Mouse (Mus musculus) liver, embryonic 14.5 days (tissue): Measurements from ENCODE around the gene Gm9903. TPM values are rescaled to one million over a fixed set of nuclear protein-coding genes. Genes with fewer than 3 reads are reported as not detected.
A peak's percentile ranks its signal among the peaks of the same experiment; 100 is the strongest.

Source experiments
- ATAC-seq: fragments of 200-750 bp; cut with Nextera tagmentation; 2 replicates; pipeline ENCODE4 v1.8.0; 2017; ENCODE audit warnings: moderate number of reproducible peaks, mild to moderate bottlenecking, moderate library complexity; ENCODE audit not compliant: insufficient read depth
- DNase-seq, 3 experiments: peaks; one replicate each; pipeline ENCODE4 v3.0.0-alpha.2; 2012 to 2013; ENCODE audit warnings: low read depth in 3 of 3, low spot score in 3 of 3
- H3K27ac ChIP-seq: fragments of 300-500 bp; sonication (generic); 2 replicates; pipeline ENCODE4 v1.5.1; 2014; ENCODE audit warnings: moderate library complexity, mild to moderate bottlenecking, control low read depth, inconsistent platforms
- H3K27me3 ChIP-seq: fragments of 300-500 bp; sonication (generic); 2 replicates; pipeline ENCODE4 v1.6.1; 2014; ENCODE audit warnings: mild to moderate bottlenecking, low read length, moderate library complexity; ENCODE audit not compliant: control insufficient read depth, insufficient read depth
- H3K36me3 ChIP-seq: fragments of 300-500 bp; sonication (generic); replicated peaks from 2 replicates; pipeline ENCODE4 v1.6.1; 2014; ENCODE audit warnings: low read depth; ENCODE audit not compliant: control insufficient read depth, insufficient read depth
- H3K4me1 ChIP-seq, 2 experiments: fragments of 200-500 bp in 1 of 2; fragments of 300-500 bp in 1 of 2; sonication (generic) in 1 of 2; replicated peaks; 2 replicates each; pipeline ENCODE4 v1.6.1; 2012 to 2014; ENCODE audit warnings: antibody characterized with exemption in 1 of 2, inconsistent platforms in 1 of 2, low read length in 1 of 2; ENCODE audit not compliant: control insufficient read depth in 2 of 2, insufficient read depth in 2 of 2
- H3K4me2 ChIP-seq: fragments of 300-500 bp; sonication (generic); 2 replicates; pipeline ENCODE4 v1.6.1; 2014; ENCODE audit warnings: low read depth, mild to moderate bottlenecking, control low read depth, moderate library complexity
- H3K4me3 ChIP-seq, 2 experiments: fragments of 200-500 bp in 1 of 2; fragments of 300-500 bp in 1 of 2; sonication (generic) in 1 of 2; 2 replicates each; pipeline ENCODE4 v1.5.1; 2012 to 2014; ENCODE audit warnings: low read depth in 2 of 2, low read length in 2 of 2, mild to moderate bottlenecking in 2 of 2, control low read depth in 1 of 2, inconsistent platforms in 1 of 2, moderate library complexity in 1 of 2; ENCODE audit not compliant: insufficient read depth in 1 of 2
- H3K9ac ChIP-seq: fragments of 300-500 bp; sonication (generic); replicated peaks from 2 replicates; pipeline ENCODE4 v1.6.1; 2014; ENCODE audit warnings: mild to moderate bottlenecking, control low read depth, moderate library complexity
- H3K9me3 ChIP-seq: fragments of 300-500 bp; sonication (generic); 2 replicates; pipeline ENCODE4 v1.6.1; 2016; ENCODE audit warnings: low read length, mixed read lengths; ENCODE audit not compliant: control insufficient read depth
- CTCF ChIP-seq: IDR thresholded peaks from 2 replicates; pipeline ENCODE4 v1.5.1; 2016; ENCODE audit warnings: antibody characterized with exemption, low read depth, control low read depth
- EP300 ChIP-seq: IDR thresholded peaks from 2 replicates; pipeline ENCODE4 v1.6.1; 2016; ENCODE audit warnings: antibody characterized with exemption, low read depth
- WGBS: fragments of 180-500 bp; shearing (Covaris S2); extraction: QIAGEN DNeasy Blood & Tissue Kit; methylation state at CpG from one replicate; pipeline ENCODE4 v1.1.7; 2014; ENCODE audit not compliant: insufficient replicate concordance; 5-methylcytosine and 5-hydroxymethylcytosine counted together
- polyA plus RNA-seq, 2 experiments: library from polyadenylated mRNA; depleted of rRNA in 1 of 2; stranded (reverse) in 1 of 2; unstranded in 1 of 2; fragments of >200 nt; fragmentation: Nextera tagmentation in 1 of 2; extraction: Ambion mirVana in 1 of 2; gene quantifications; 2 replicates each; pipeline versions ENCODE4 v1.2.1 to v1.2.3; 2012 to 2014

The Gm9903 gene
- polyA plus RNA-seq, 2 experiments, result 0.18 TPM; not detected in 1

DNA sequence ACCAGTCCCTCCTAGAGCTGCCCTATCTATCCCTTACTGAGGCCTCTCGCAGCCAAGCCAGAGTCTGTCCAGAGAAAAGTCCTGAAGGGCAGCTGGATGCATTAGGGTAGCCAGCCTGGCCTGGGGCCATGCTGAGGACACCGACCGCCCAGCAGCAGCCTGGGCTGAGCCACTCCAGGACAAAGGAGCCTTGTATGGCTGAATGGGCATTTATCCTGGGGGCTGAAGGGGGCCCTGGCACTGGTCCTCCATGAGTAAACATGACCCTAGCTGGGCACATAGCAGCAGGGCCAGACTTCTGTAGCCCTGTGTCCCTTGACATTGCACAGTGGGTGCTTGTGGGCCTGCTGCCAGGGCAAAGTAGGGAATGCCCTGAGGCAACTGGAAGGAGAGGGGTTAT, 44.7 kb downstream of the Gm9903 start:
- TF ChIP-seq CTCF, result no peak
- no peak for TF ChIP-seq EP300
- no peak overlapping the region for H3K4me2 ChIP-seq
- no peaks in the 10 kb centered on the region for H3K4me1 ChIP-seq
- no peak for ATAC-seq
- no peak overlapping the region for H3K9ac ChIP-seq
- H3K27ac ChIP-seq, result no peak overlapping the region
- 90% methylated on average over 3 of the region's 3 CpGs for WGBS
- no peaks in the 10 kb centered on the region for H3K9me3 ChIP-seq
- DNase-seq, result no peak
- H3K36me3 ChIP-seq, result peaks cover 40% of the 10 kb centered on the region
- H3K4me3 ChIP-seq, result no peak overlapping the region
- H3K27me3 ChIP-seq, result no peaks in the 10 kb centered on the region

DNA sequence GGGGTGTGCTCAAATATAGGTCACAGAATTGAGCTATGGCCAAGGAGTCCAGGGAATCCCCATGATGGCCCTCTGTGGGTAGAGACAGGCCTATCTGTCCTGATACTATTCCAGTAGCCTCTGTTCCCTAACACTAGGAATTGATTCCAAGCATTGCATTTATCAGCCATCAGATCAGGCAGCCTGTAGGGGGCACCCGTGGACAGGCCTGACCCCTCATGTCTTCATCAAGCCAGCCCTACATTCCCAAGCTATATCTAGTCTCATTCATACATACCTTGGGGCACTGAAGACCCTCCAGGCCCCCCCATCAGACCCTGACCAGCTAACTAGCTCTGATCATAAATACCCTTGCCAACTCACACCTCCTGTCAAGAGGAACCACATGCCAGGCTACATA, 46.2 kb downstream of the Gm9903 start:
- WGBS, result 0% methylated on average over 1 of the region's 1 CpGs
- Histone ChIP-seq H3K27ac (no peak overlapping the region), H3K4me3 (no peak overlapping the region), H3K36me3 (peaks cover 25% of the 10 kb centered on the region), H3K4me1 (no peaks in the 10 kb centered on the region), H3K4me2 (no peak overlapping the region), H3K27me3 (no peaks in the 10 kb centered on the region), H3K9ac (no peak overlapping the region), H3K9me3 (no peaks in the 10 kb centered on the region)
- peak; percentile 81 for TF ChIP-seq CTCF
- no peak for TF ChIP-seq EP300
- no peak for DNase-seq
- peak; percentile 32; the same call in 1 of the 2 replicates for ATAC-seq

- TF ChIP-seq EP300 (no peak), CTCF (no peak)
- Histone ChIP-seq H3K9ac (no peak overlapping the region), H3K4me2 (no peak overlapping the region), H3K27ac (no peak overlapping the region), H3K4me1 (peaks cover 0 to 16% of the 10 kb centered on the region in 2 experiments; a peak in 2 of 4 replicates), H3K9me3 (no peaks in the 10 kb centered on the region), H3K36me3 (peaks cover 3% of the 10 kb centered on the region), H3K27me3 (no peaks in the 10 kb centered on the region), H3K4me3 (no peak overlapping the region)
- no peak for ATAC-seq
- DNase-seq, result no peak
- 74% methylated on average over 5 of the region's 5 CpGs for WGBS
Observed at GRCm38 (mm10) chr5:33678244-33678643, 48.5 kb downstream of the Gm9903 start.

GRCm38 (mm10) chr5:33681044-33681443, 51.3 kb downstream of the Gm9903 start:
- TF ChIP-seq EP300 (no peak), CTCF (0 out of 2 replicates have a peak, but pooled peaks have one; percentile 5)
- no peak overlapping the region for H3K27ac ChIP-seq
- H3K4me1 ChIP-seq, result peaks cover 0 to 16% of the 10 kb centered on the region in 2 experiments; a peak in 2 of 4 replicates
- no peaks in the 10 kb centered on the region for H3K9me3 ChIP-seq
- H3K36me3 ChIP-seq, result no peaks in the 10 kb centered on the region
- WGBS, result 26% methylated on average over 3 of the region's 3 CpGs
- no peak overlapping the region for H3K4me3 ChIP-seq
- DNase-seq (no peak), ATAC-seq (no peak)
- H3K27me3 ChIP-seq, result no peaks in the 10 kb centered on the region
- no peak overlapping the region for H3K9ac ChIP-seq
- no peak overlapping the region for H3K4me2 ChIP-seq

Other genes with a start within 250 kb of the Gm9903 start
- not detected in 2 replicates for gene Nkx1-1, start 195.9 kb upstream of the Gm9903 start, polyA plus RNA-seq (2012; rRNA removed)
- gene Nkx1-1, start 195.9 kb upstream of the Gm9903 start, polyA plus RNA-seq (2014; fragmentation: Nextera tagmentation; extraction: Ambion mirVana), result not detected in 2 replicates
- gene Fam53a, start 290 bp upstream of the Gm9903 start, polyA plus RNA-seq (2012; rRNA removed), result 7.3 and 7.9 TPM in 2 replicates
- gene Fam53a, start 290 bp upstream of the Gm9903 start, polyA plus RNA-seq (2014; fragmentation: Nextera tagmentation; extraction: Ambion mirVana), result 17.9 and 21.9 TPM in 2 replicates
- gene Slbp, start 22.6 kb downstream of the Gm9903 start, polyA plus RNA-seq (2012; rRNA removed), result 97.1 and 155 TPM in 2 replicates
- 290 and 309 TPM in 2 replicates for gene Slbp, start 22.6 kb downstream of the Gm9903 start, polyA plus RNA-seq (2014; fragmentation: Nextera tagmentation; extraction: Ambion mirVana)
- 50.4 and 69.1 TPM in 2 replicates for gene Tacc3, start 28.2 kb downstream of the Gm9903 start, polyA plus RNA-seq (2012; rRNA removed)
- 138 and 152 TPM in 2 replicates for gene Tacc3, start 28.2 kb downstream of the Gm9903 start, polyA plus RNA-seq (2014; fragmentation: Nextera tagmentation; extraction: Ambion mirVana)
- 17.4 and 17.7 TPM in 2 replicates for gene Tmem129, start 28.5 kb downstream of the Gm9903 start, polyA plus RNA-seq (2012; rRNA removed)
- gene Tmem129, start 28.5 kb downstream of the Gm9903 start, polyA plus RNA-seq (2014; fragmentation: Nextera tagmentation; extraction: Ambion mirVana), result 19.4 and 22.1 TPM in 2 replicates
- gene Fgfr3, start 91.7 kb downstream of the Gm9903 start, polyA plus RNA-seq (2012; rRNA removed), result 3.9 and 4.5 TPM in 2 replicates
- gene Fgfr3, start 91.7 kb downstream of the Gm9903 start, polyA plus RNA-seq (2014; fragmentation: Nextera tagmentation; extraction: Ambion mirVana), result 1.2 and 1.8 TPM in 2 replicates
- 7.9 TPM in 2 replicates for gene Letm1, start 152.9 kb downstream of the Gm9903 start, polyA plus RNA-seq (2012; rRNA removed)
- 13.4 and 18.4 TPM in 2 replicates for gene Letm1, start 152.9 kb downstream of the Gm9903 start, polyA plus RNA-seq (2014; fragmentation: Nextera tagmentation; extraction: Ambion mirVana)
- 14.2 and 26.7 TPM in 2 replicates for gene Nsd2, start 190.8 kb downstream of the Gm9903 start, polyA plus RNA-seq (2012; rRNA removed)
- 27.8 and 30.1 TPM in 2 replicates for gene Nsd2, start 190.8 kb downstream of the Gm9903 start, polyA plus RNA-seq (2014; fragmentation: Nextera tagmentation; extraction: Ambion mirVana)